Mouse (Mus musculus) limb, embryonic 10.5 days (tissue): Measurements from ENCODE around the gene Ltn1. TPM values are rescaled to one million over a fixed set of nuclear protein-coding genes. Genes with fewer than 3 reads are reported as not detected.

Experiments
- DNase-seq: peaks from one replicate; pipeline ENCODE4 v3.0.0-alpha.2; 2017; ENCODE audit warnings: low spot score
- H3K27ac ChIP-seq: fragments of 300-500 bp; sonication (generic); 2 replicates; pipeline ENCODE4 v1.5.1; 2016; ENCODE audit warnings: mild to moderate bottlenecking
- H3K27me3 ChIP-seq: fragments of 300-500 bp; sonication (generic); 2 replicates; pipeline ENCODE4 v1.6.1; 2016; ENCODE audit warnings: low read depth, mild to moderate bottlenecking; ENCODE audit not compliant: poor library complexity, severe bottlenecking
- H3K36me3 ChIP-seq: fragments of 300-500 bp; sonication (generic); 2 replicates; pipeline ENCODE4 v1.6.1; 2016; ENCODE audit warnings: mild to moderate bottlenecking, moderate library complexity
- H3K4me1 ChIP-seq: fragments of 300-500 bp; sonication (generic); 2 replicates; pipeline ENCODE4 v1.6.1; 2016
- H3K4me3 ChIP-seq: fragments of 300-500 bp; sonication (generic); 2 replicates; pipeline ENCODE4 v1.5.1; 2016; ENCODE audit warnings: mild to moderate bottlenecking, moderate library complexity
- H3K9me3 ChIP-seq: fragments of 300-500 bp; sonication (generic); replicated peaks from 2 replicates; pipeline ENCODE4 v1.6.1; 2016; ENCODE audit warnings: mild to moderate bottlenecking
- WGBS: fragments of 180-500 bp; shearing (Covaris S2); methylation state at CpG from one replicate; pipeline ENCODE4 v1.1.7; 2016; 5-methylcytosine and 5-hydroxymethylcytosine counted together
- polyA plus RNA-seq: library from polyadenylated mRNA; unstranded; fragments of >200 nt; fragmentation: Nextera tagmentation; extraction: Ambion mirVana; gene quantifications from 2 replicates; pipeline ENCODE4 v1.2.1, GENCODE M21; 2016

The Ltn1 gene
- polyA plus RNA-seq, 1 experiment from 2014 or later: 34.8 TPM

DNA sequence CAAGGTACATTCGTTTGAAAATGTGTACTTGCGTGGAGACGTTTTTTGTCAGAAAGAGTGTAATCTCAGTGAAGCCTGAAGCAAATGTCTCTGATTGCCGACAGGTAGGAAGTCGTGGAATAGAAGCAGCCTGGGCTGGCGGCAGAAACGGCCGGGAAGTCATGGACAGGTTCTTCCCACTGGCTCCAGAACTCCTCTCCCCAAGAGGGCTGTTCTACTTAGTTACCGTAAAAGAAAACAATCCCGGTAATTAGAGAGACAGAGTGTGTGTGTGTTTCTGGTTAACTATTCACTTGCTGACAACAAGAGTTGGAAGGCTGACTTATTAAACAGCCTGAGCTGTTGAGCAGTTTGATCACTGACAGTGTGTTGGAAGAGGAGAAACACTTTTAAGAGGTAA is 66.4 kb downstream of the Ltn1 start:
- 77% methylated on average over 10 of the region's 10 CpGs for WGBS
- no peaks in the 10 kb centered on the region for H3K9me3 ChIP-seq
- H3K27me3 ChIP-seq: no peaks in the 10 kb centered on the region
- no peak overlapping the region for H3K4me3 ChIP-seq
- H3K36me3 ChIP-seq: peaks cover 67% of the 10 kb centered on the region
- no peak overlapping the region for H3K27ac ChIP-seq
- DNase-seq: no peak
- no peaks in the 10 kb centered on the region for H3K4me1 ChIP-seq

DNA sequence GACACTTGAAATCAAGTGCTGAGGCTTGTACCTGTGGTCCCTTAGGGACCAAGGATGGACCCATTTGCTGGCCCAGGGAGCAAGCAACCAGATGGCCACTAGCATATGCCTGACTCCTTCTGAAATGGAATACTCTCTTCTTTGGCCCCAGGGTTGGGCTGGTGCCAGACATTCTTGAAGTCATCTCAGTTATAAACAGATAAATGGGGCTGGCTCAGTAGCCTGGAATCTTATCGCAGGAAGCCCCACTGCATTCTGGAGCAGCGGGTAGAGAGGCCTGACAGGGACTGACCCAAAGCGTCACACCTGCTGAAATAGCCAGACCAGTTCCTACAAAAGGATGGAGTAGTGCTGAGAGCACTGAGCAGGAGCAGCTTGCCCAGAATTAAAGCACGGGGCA is 68.2 kb downstream of the Ltn1 start:
- 96% methylated on average over 4 of the region's 4 CpGs for WGBS
- Histone ChIP-seq H3K4me3 (no peak overlapping the region), H3K27me3 (no peaks in the 10 kb centered on the region), H3K27ac (no peak overlapping the region), H3K9me3 (no peaks in the 10 kb centered on the region), H3K4me1 (no peaks in the 10 kb centered on the region), H3K36me3 (peaks cover 72% of the 10 kb centered on the region)
- no peak for DNase-seq

DNA sequence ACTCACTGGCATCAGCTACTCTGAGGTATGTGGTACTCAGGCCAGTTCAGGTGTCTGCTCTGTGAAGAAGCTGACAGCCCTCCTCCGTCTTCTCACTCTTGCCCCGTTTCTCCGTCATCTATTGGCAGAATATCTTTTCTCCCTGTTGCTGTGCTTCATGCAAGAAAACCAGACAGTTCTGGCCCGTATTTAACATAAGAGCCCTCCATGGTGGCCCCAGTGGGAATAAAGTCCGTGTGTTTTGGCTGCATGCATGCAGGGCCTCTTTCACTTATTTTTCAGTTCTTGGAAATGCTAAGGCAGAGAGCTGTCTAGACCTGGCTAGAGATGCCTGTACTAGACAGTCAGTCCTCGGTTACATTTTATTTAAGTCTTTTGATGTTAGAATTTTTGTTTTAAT is 72.3 kb downstream of the Ltn1 start:
- no peak for DNase-seq
- H3K4me3 ChIP-seq: no peak overlapping the region
- H3K27ac ChIP-seq: no peak overlapping the region
- H3K9me3 ChIP-seq: no peaks in the 10 kb centered on the region
- peaks cover 68% of the 10 kb centered on the region for H3K36me3 ChIP-seq
- no peaks in the 10 kb centered on the region for H3K4me1 ChIP-seq
- no peaks in the 10 kb centered on the region for H3K27me3 ChIP-seq
- 90% methylated on average over 6 of the region's 6 CpGs for WGBS

DNA sequence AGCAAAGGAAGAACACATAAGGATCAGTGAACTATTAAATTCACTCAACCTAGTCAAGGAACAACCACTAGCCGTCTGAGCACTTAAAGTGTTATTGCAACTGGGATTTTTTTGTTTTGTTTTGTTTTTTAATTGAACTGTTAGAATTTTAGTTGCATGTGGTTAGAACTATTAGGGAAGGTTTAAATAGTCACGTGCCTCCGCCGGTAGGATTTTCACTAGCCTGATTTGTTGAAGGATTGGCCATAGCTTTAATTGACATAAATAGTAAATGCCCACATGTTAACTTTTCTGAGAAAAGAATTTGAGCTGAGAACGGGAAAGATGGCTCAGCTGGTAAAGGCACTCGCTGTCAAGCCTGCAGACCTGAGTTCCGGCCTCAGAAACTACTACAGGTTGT is 77.7 kb downstream of the Ltn1 start:
- 87% methylated on average over 7 of the region's 7 CpGs for WGBS

DNA sequence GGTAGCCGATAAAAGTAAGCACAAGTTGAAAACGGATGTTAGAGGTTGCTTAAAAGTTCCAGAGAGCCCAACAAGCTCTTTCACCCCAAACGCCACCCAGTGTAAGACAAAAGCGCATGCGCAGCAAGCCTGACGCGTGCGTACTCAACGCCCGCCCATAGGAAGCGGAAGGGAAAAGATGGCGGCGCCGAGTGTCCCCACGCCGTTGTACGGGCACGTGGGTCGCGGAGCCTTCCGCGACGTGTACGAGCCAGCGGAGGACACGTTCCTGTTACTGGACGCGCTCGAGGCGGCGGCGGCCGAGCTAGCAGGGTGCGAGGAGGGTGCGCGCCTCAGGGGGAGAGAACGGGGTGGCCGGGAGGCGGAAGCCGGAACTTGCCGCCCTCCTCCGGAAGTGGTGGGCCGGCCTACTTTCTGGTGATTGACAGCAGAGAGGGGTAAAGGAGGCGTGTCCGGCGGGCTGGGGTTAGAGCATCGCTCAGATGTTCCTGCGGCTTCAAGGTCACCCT is 78.3 kb downstream of the Ltn1 start, which contains the start of gene N6amt1:
TSS of gene N6amt1 (plus strand) at position 111 of the 509 bp plus-strand sequence.
- no peaks in the 10 kb centered on the region for H3K4me1 ChIP-seq
- no peaks in the 10 kb centered on the region for H3K27me3 ChIP-seq
- peak within 1 kb of the TSS; percentile 71 for H3K4me3 ChIP-seq
- H3K36me3 ChIP-seq: peaks cover 27% of the 10 kb centered on the region
- no peaks in the 10 kb centered on the region for H3K9me3 ChIP-seq
- under 1% methylated on average over 46 of the region's 48 CpGs for WGBS
- H3K27ac ChIP-seq: peak within 1 kb of the TSS; percentile 98
- DNase-seq: peak; percentile 94

More for the DNA sequence above, 77.7 kb downstream of the Ltn1 start:
- H3K4me1 ChIP-seq: no peaks in the 10 kb centered on the region
- H3K9me3 ChIP-seq: no peaks in the 10 kb centered on the region
- H3K4me3 ChIP-seq: peak overlapping the region; percentile 71
- no peak for DNase-seq
- H3K27ac ChIP-seq: peak overlapping the region; percentile 98
- H3K27me3 ChIP-seq: no peaks in the 10 kb centered on the region
- peaks cover 27% of the 10 kb centered on the region for H3K36me3 ChIP-seq

DNA sequence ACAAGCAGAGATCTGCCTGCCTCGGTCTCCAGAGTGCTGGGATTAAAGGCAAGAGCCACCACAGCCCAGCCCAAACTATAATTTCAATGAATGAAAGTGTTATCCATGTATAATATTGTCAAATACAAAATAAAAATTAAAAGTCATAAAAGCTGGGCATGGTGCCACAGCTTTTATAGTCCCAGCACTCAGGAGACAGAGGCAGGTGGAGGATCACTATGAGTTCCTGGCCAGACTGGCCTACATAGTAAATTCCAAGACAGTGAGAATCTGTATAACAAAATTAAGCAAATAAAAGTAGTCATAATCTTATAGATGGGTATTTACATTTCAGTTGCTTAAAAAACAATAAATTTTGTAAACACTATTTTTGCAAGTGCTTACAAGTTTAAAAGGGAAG is 78.8 kb downstream of the Ltn1 start:
- Histone ChIP-seq H3K27ac (peak overlapping the region; percentile 98), H3K9me3 (no peaks in the 10 kb centered on the region), H3K4me3 (peak overlapping the region; percentile 71), H3K27me3 (no peaks in the 10 kb centered on the region), H3K36me3 (peaks cover 22% of the 10 kb centered on the region), H3K4me1 (no peaks in the 10 kb centered on the region)
- DNase-seq: no peak
- 94% methylated on average over 1 of the region's 1 CpGs for WGBS

DNA sequence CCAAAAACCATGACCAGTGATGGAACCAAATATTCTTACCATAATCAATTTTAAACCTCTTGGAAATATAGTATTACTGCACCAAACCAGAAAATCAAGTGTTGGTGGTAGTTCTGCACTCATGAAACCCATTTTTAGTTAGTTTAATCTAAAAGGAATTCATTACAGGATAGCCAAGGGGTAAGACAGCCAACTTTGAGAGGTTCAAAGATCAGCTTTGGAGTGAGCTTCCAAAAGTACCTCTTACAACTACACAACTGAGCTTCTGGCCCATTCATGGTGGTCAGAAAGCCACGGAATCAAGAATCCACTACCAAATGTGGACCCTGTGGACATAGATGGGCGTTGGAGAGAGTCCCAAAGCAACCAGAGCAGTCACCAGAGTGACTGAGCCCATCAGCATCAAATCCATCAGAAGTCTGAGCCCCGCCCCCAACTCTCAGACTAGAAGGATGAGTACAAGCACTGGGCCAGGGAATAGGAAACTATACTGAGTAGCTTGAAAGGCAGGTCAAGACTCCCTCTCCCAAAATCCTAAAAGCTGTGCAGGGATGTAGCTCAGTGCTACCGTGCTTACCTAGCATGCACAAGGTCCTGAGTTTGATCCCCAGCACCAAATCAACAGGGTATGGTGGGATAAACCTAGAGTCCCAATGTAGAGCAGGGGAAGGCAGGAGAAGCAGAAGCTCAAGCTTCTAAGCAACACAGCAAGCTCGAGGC is 80.9 kb downstream of the Ltn1 start:
- Histone ChIP-seq H3K27ac (no peak overlapping the region), H3K4me3 (no peak overlapping the region), H3K9me3 (no peaks in the 10 kb centered on the region), H3K27me3 (no peaks in the 10 kb centered on the region), H3K4me1 (no peaks in the 10 kb centered on the region), H3K36me3 (0 out of 2 replicates have a peak, but pooled peaks cover 6% of the 10 kb centered on the region)
- 75% methylated on average over 5 of the region's 5 CpGs for WGBS
- DNase-seq: no peak

DNA sequence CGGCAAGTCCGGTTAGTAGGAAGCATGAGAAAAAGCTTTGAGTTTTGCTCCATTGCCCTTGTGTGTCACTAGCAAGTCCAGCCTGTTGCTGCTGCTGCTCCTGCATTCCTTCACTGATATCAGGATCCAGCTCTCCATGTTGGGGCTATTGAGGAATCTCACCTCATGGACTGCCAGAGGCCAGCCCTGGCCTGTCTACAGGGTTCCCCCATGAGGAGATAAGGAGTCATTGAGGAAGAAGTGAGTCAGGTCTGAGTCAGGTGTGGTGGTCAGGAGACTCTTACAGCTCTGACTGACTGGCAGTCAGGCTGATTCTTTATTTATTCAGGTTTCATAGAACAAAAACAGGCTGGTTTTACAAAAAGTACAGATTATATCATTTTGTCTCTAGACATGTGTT is 84.3 kb downstream of the Ltn1 start:
- Histone ChIP-seq H3K27ac (no peak overlapping the region), H3K4me1 (no peaks in the 10 kb centered on the region), H3K27me3 (no peaks in the 10 kb centered on the region), H3K36me3 (no peaks in the 10 kb centered on the region), H3K9me3 (no peaks in the 10 kb centered on the region), H3K4me3 (no peak overlapping the region)
- DNase-seq: no peak
- 91% methylated on average over 2 of the region's 2 CpGs for WGBS

DNA sequence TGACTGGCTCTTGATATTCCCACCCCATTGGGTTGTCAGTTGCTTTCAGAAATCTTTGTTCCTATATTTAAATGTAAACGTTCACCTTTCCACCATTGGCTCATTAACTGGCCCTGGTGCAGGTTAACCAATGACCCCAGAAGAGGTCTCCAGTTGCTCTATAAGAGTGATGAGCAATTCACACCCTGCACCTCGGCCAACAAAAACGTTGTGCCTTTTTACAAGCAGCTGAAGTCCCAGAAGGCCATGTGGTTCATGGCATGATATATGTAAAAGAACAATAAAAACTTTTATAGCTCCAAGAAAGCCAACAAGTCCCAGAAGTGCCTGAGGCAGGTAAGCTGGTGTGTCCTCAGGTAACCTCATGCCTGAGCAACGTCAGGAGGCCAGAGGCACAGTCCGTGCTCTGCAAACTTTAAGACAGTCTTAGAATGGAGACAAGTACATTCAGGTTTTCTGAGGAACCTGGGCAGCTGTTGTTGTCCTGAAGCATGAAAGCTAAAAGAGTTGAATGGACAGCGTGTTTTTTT is 91.3 kb downstream of the Ltn1 start:
- H3K36me3 ChIP-seq: no peaks in the 10 kb centered on the region
- no peak overlapping the region for H3K27ac ChIP-seq
- no peak overlapping the region for H3K4me3 ChIP-seq
- no peak for DNase-seq
- H3K4me1 ChIP-seq: no peaks in the 10 kb centered on the region
- H3K27me3 ChIP-seq: no peaks in the 10 kb centered on the region
- no peaks in the 10 kb centered on the region for H3K9me3 ChIP-seq
- WGBS: 78% methylated on average over 6 of the region's 6 CpGs

DNA sequence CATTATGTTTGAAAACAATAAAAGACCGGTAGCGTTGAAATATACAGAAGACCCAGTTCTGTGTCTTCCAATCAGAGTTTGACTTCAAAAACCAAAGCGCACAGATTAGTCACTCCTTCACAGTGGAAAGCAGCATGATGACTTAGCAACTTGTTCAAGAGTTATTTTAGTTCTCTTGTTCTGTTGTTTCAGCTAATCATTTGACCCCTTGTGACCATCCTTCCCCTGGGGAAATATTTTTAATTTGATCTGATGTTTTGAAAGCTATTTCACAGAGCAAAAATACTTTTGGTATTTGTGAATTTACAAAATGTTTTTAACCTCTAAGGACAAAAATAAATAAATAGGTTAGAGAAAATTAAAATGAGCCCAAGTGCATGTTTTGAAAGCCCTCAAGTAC is 97.7 kb downstream of the Ltn1 start:
- no peaks in the 10 kb centered on the region for H3K36me3 ChIP-seq
- no peaks in the 10 kb centered on the region for H3K4me1 ChIP-seq
- H3K9me3 ChIP-seq: no peaks in the 10 kb centered on the region
- H3K27me3 ChIP-seq: no peaks in the 10 kb centered on the region
- no peak overlapping the region for H3K27ac ChIP-seq
- DNase-seq: no peak
- no peak overlapping the region for H3K4me3 ChIP-seq
- 95% methylated on average over 3 of the region's 3 CpGs for WGBS

DNA sequence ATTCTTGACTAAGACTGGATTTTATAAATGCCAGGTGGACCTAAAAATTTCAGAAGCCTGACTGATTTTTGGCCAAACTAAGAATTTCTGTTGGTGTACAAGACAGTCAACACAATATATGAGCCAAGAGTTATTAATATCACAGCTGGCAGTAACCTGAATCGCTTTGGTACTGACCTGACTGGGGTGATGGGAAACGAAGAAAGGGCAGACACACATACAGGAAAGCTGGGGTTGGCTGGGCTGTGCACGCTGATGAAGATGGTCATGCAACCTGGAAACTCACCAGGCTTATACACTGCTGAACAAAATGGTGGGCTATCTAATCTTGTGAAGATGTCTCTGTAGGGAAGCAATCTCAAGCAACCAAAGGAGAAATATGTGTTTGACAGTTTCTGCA is 102.4 kb downstream of the Ltn1 start:
- Histone ChIP-seq H3K27ac (no peak overlapping the region), H3K36me3 (no peaks in the 10 kb centered on the region), H3K9me3 (no peaks in the 10 kb centered on the region), H3K27me3 (no peaks in the 10 kb centered on the region), H3K4me1 (no peaks in the 10 kb centered on the region), H3K4me3 (no peak overlapping the region)
- 86% methylated on average over 3 of the region's 3 CpGs for WGBS
- DNase-seq: no peak
